Mouse (Mus musculus): ENCODE measurements at regions not wholly inside any gene's neighbourhood (a gene's known extent, or its start where the extent isn't known, plus 50 kb on each side); places are given as distances from the start of the nearest gene placed in this dataset.

- Histone ChIP-seq H3K79me2 (ENCODE audit: control insufficient read depth, insufficient read depth) (no peaks in the 10 kb centered on the region), H3K4me2 (ENCODE audit: low read depth) (peak overlapping the region; percentile 21), H3K36me3 (ENCODE audit: control insufficient read depth, insufficient read depth) (no peaks in the 10 kb centered on the region), H3ac (ENCODE audit: control insufficient read depth, insufficient read length) (no peak overlapping the region), H3K4me3 (no peak overlapping the region), H3K27me3 (ENCODE audit: control insufficient read depth, insufficient read depth, insufficient read length) (no peaks in the 10 kb centered on the region)
- TF ChIP-seq TCF3 (IDR thresholded peaks at IDR 0.05; ENCODE audit: insufficient read length, low read depth) (no peak), SRF (IDR thresholded peaks at IDR 0.05; ENCODE audit: control insufficient read depth, insufficient read length, low read depth) (no peak), CEBPB (IDR thresholded peaks at IDR 0.05; ENCODE audit: insufficient read depth, poor library complexity, severe bottlenecking) (peak; percentile 62; the same call in 1 of the 2 replicates)
Observed at GRCm38 (mm10) chr16:86346916-86347315, 445.3 kb upstream of the Adamts5 start.

GRCm38 (mm10) chr16:86340311-86340710 is 438.7 kb upstream of the Adamts5 start:
- Histone ChIP-seq H3K79me2 (ENCODE audit: control insufficient read depth, insufficient read depth) (no peaks in the 10 kb centered on the region), H3ac (ENCODE audit: control insufficient read depth, insufficient read length) (no peak overlapping the region), H3K4me3 (no peak overlapping the region), H3K4me2 (ENCODE audit: low read depth) (peak overlapping the region; percentile 47), H3K27me3 (ENCODE audit: control insufficient read depth, insufficient read depth, insufficient read length) (no peaks in the 10 kb centered on the region), H3K36me3 (ENCODE audit: control insufficient read depth, insufficient read depth) (no peaks in the 10 kb centered on the region)
- no peak for TF ChIP-seq E2F4 (IDR thresholded peaks at IDR 0.05; ENCODE audit: insufficient read depth)
- TF ChIP-seq MYOD1 (IDR thresholded peaks at IDR 0.05; ENCODE audit: control insufficient read depth in 1 of 3, insufficient read length in 2 of 3, low read depth in 2 of 3), result peak; percentile 25 to 81 (median 75)
- peak in 2 of 3 experiments; percentile 82 to 88 for TF ChIP-seq MYOG (IDR thresholded peaks at IDR 0.05; ENCODE audit: control insufficient read depth in 1 of 3, insufficient read depth in 1 of 3, insufficient read length in 2 of 3, low read depth in 2 of 3)
- TF ChIP-seq CEBPB (IDR thresholded peaks at IDR 0.05; ENCODE audit: insufficient read depth, poor library complexity, severe bottlenecking), result no peak
- peak; percentile 81 for TF ChIP-seq TCF12 (IDR thresholded peaks at IDR 0.05; ENCODE audit: insufficient read depth, poor library complexity, severe bottlenecking)

- H3K36me3 ChIP-seq (ENCODE audit: control insufficient read depth, insufficient read depth), result no peaks in the 10 kb centered on the region
- TF ChIP-seq MYOD1 (IDR thresholded peaks at IDR 0.05; ENCODE audit: control insufficient read depth in 1 of 3, insufficient read length in 2 of 3, low read depth in 2 of 3) (no peak), MYOG (IDR thresholded peaks at IDR 0.05; ENCODE audit: control insufficient read depth in 1 of 3, insufficient read depth in 1 of 3, insufficient read length in 2 of 3, low read depth in 2 of 3) (no peak)
- no peaks in the 10 kb centered on the region for H3K79me2 ChIP-seq (ENCODE audit: control insufficient read depth, insufficient read depth)
- H3K27me3 ChIP-seq (ENCODE audit: control insufficient read depth, insufficient read depth, insufficient read length), result no peaks in the 10 kb centered on the region
- H3K4me2 ChIP-seq (ENCODE audit: low read depth), result no peak overlapping the region
- no peak overlapping the region for H3K4me3 ChIP-seq
- no peak overlapping the region for H3ac ChIP-seq (ENCODE audit: control insufficient read depth, insufficient read length)
Observed at GRCm38 (mm10) chr16:86325406-86325805, 423.8 kb upstream of the Adamts5 start.

GRCm38 (mm10) chr16:86318898-86319297 is 417.3 kb upstream of the Adamts5 start:
- Histone ChIP-seq H3K4me2 (ENCODE audit: low read depth) (no peak overlapping the region), H3K79me2 (ENCODE audit: control insufficient read depth, insufficient read depth) (no peaks in the 10 kb centered on the region), H3K27me3 (ENCODE audit: control insufficient read depth, insufficient read depth, insufficient read length) (no peaks in the 10 kb centered on the region), H3K4me3 (no peak overlapping the region), H3ac (ENCODE audit: control insufficient read depth, insufficient read length) (no peak overlapping the region), H3K36me3 (ENCODE audit: control insufficient read depth, insufficient read depth) (no peaks in the 10 kb centered on the region)
- TF ChIP-seq REST (IDR thresholded peaks at IDR 0.05; ENCODE audit: insufficient read depth, insufficient read length), result no peak
- TF ChIP-seq POLR2A (IDR thresholded peaks at IDR 0.05; ENCODE audit: insufficient read length, low read depth), result no peak
- no peak for TF ChIP-seq TCF3 (IDR thresholded peaks at IDR 0.05; ENCODE audit: insufficient read length, low read depth)
- TF ChIP-seq MYOG (IDR thresholded peaks at IDR 0.05; ENCODE audit: control insufficient read depth in 1 of 3, insufficient read depth in 1 of 3, insufficient read length in 2 of 3, low read depth in 2 of 3), result no peak
- TF ChIP-seq MYOD1 (IDR thresholded peaks at IDR 0.05; ENCODE audit: control insufficient read depth in 1 of 3, insufficient read length in 2 of 3, low read depth in 2 of 3), result no peak
- TF ChIP-seq USF1 (IDR thresholded peaks at IDR 0.05; ENCODE audit: low read depth), result no peak
- TF ChIP-seq CEBPB (IDR thresholded peaks at IDR 0.05; ENCODE audit: insufficient read depth, poor library complexity, severe bottlenecking), result no peak
- no peak for TF ChIP-seq E2F4 (IDR thresholded peaks at IDR 0.05; ENCODE audit: insufficient read depth)
- no peak for TF ChIP-seq TCF12 (IDR thresholded peaks at IDR 0.05; ENCODE audit: insufficient read depth, poor library complexity, severe bottlenecking)
- no peak for TF ChIP-seq POLR2AphosphoS2 (IDR thresholded peaks at IDR 0.05; ENCODE audit: insufficient read length, low read depth)
- TF ChIP-seq SRF (IDR thresholded peaks at IDR 0.05; ENCODE audit: control insufficient read depth, insufficient read length, low read depth), result no peak
- TF ChIP-seq MAX (IDR thresholded peaks at IDR 0.05; ENCODE audit: low read depth), result no peak

GRCm38 (mm10) chr16:86309696-86310095 is 408.1 kb upstream of the Adamts5 start:
- H3K27me3 ChIP-seq (ENCODE audit: control insufficient read depth, insufficient read depth, insufficient read length), result no peaks in the 10 kb centered on the region
- TF ChIP-seq USF1 (IDR thresholded peaks at IDR 0.05; ENCODE audit: low read depth) (no peak), MYOG (IDR thresholded peaks at IDR 0.05; ENCODE audit: control insufficient read depth in 1 of 3, insufficient read depth in 1 of 3, insufficient read length in 2 of 3, low read depth in 2 of 3) (no peak), TCF12 (IDR thresholded peaks at IDR 0.05; ENCODE audit: insufficient read depth, poor library complexity, severe bottlenecking) (no peak), POLR2A (IDR thresholded peaks at IDR 0.05; ENCODE audit: insufficient read length, low read depth) (no peak), E2F4 (IDR thresholded peaks at IDR 0.05; ENCODE audit: insufficient read depth) (no peak), TCF3 (IDR thresholded peaks at IDR 0.05; ENCODE audit: insufficient read length, low read depth) (no peak), REST (IDR thresholded peaks at IDR 0.05; ENCODE audit: insufficient read depth, insufficient read length) (no peak), MAX (IDR thresholded peaks at IDR 0.05; ENCODE audit: low read depth) (no peak), CEBPB (IDR thresholded peaks at IDR 0.05; ENCODE audit: insufficient read depth, poor library complexity, severe bottlenecking) (no peak), MYOD1 (IDR thresholded peaks at IDR 0.05; ENCODE audit: control insufficient read depth in 1 of 3, insufficient read length in 2 of 3, low read depth in 2 of 3) (no peak), POLR2AphosphoS2 (IDR thresholded peaks at IDR 0.05; ENCODE audit: insufficient read length, low read depth) (no peak), SRF (IDR thresholded peaks at IDR 0.05; ENCODE audit: control insufficient read depth, insufficient read length, low read depth) (no peak)
- H3K79me2 ChIP-seq (ENCODE audit: control insufficient read depth, insufficient read depth), result no peaks in the 10 kb centered on the region
- no peak overlapping the region for H3ac ChIP-seq (ENCODE audit: control insufficient read depth, insufficient read length)
- H3K4me3 ChIP-seq, result no peak overlapping the region
- no peaks in the 10 kb centered on the region for H3K36me3 ChIP-seq (ENCODE audit: control insufficient read depth, insufficient read depth)
- H3K4me2 ChIP-seq (ENCODE audit: low read depth), result no peak overlapping the region

All from myocyte (in vitro differentiated cells).